Mouse (Mus musculus) adrenal gland, adult 8-10 months (tissue): ENCODE data around the gene Rora. TPM values are rescaled to one million over a fixed set of nuclear protein-coding genes. Genes with fewer than 3 reads are reported as not detected.

ENCODE experiments used
- DNase-seq: peaks from one replicate; pipeline ENCODE4 v3.0.0; 2022
- total RNA-seq, 4 experiments: library from RNA; stranded (reverse); gene quantifications; 2 replicates each; pipeline ENCODE4 v1.2.4; 2022

Gene Rora
- total RNA-seq, 4 experiments from 2014 or later, result 72.5 to 179 (median 108) TPM

- DNase-seq, result no peak
Measured at GRCm38 (mm10) chr9:69358797-69359196, 705.2 kb downstream of the Rora start.

- no peak for DNase-seq
Measured at GRCm38 (mm10) chr9:69361951-69362445, 708.4 kb downstream of the Rora start.

- no peak for DNase-seq
Measured at GRCm38 (mm10) chr9:69362766-69363165, 709.2 kb downstream of the Rora start.

- no peak for DNase-seq
Measured at GRCm38 (mm10) chr9:69364117-69364516, 710.5 kb downstream of the Rora start.

GRCm38 (mm10) chr9:69367055-69367454 lies 713.5 kb downstream of the Rora start:
- no peak for DNase-seq

GRCm38 (mm10) chr9:69368071-69368470 lies 714.5 kb downstream of the Rora start:
- peak; percentile 39 for DNase-seq

- DNase-seq, result no peak
Measured at GRCm38 (mm10) chr9:69371046-69371724, 717.6 kb downstream of the Rora start.

- no peak for DNase-seq
Measured at GRCm38 (mm10) chr9:69372871-69373270, 719.3 kb downstream of the Rora start.

GRCm38 (mm10) chr9:69376982-69377653 lies 723.5 kb downstream of the Rora start:
- no peak for DNase-seq

- no peak for DNase-seq
Measured at GRCm38 (mm10) chr9:69377654-69378045, 724.1 kb downstream of the Rora start.

- DNase-seq, result no peak
Measured at GRCm38 (mm10) chr9:69380546-69380945, 727.0 kb downstream of the Rora start.

- DNase-seq, result no peak
Measured at GRCm38 (mm10) chr9:69381741-69382140, 728.2 kb downstream of the Rora start.

- no peak for DNase-seq
Measured at GRCm38 (mm10) chr9:69384475-69384874, 730.9 kb downstream of the Rora start.

GRCm38 (mm10) chr9:69384905-69385304 lies 731.3 kb downstream of the Rora start:
- DNase-seq, result no peak

GRCm38 (mm10) chr9:69387296-69387695 lies 733.7 kb downstream of the Rora start:
- DNase-seq, result no peak

- no peak for DNase-seq
Measured at GRCm38 (mm10) chr9:69390631-69391030, 737.0 kb downstream of the Rora start.

- no peak for DNase-seq
Measured at GRCm38 (mm10) chr9:69394234-69394633, 740.6 kb downstream of the Rora start.

GRCm38 (mm10) chr9:69397432-69397759 lies 743.8 kb downstream of the Rora start:
- no peak for DNase-seq

GRCm38 (mm10) chr9:69397760-69398452 lies 744.3 kb downstream of the Rora start, which contains the start of gene Ice2:
Gene Ice2 (plus strand): TSS chr9:69397906.
- peak; percentile 52 for DNase-seq

GRCm38 (mm10) chr9:69398453-69398850 lies 744.9 kb downstream of the Rora start:
- DNase-seq, result no peak

GRCm38 (mm10) chr9:69404671-69405070 lies 751.1 kb downstream of the Rora start:
- no peak for DNase-seq

- DNase-seq, result no peak
Measured at GRCm38 (mm10) chr9:69419476-69419875, 765.9 kb downstream of the Rora start.

- DNase-seq, result no peak
Measured at GRCm38 (mm10) chr9:69430531-69430930, 776.9 kb downstream of the Rora start.
